Mouse (Mus musculus) kidney, adult 2 months (tissue): Measurements from ENCODE around the gene Mitf. TPM values are rescaled to one million over a fixed set of nuclear protein-coding genes. Genes with fewer than 3 reads are reported as not detected.

Source experiments
- DNase-seq: peaks from one replicate; pipeline ENCODE4 v3.0.0; 2021
- H3K27ac ChIP-seq: fragments of 200-500 bp; 2 replicates; pipeline ENCODE4 v1.5.1; 2012; ENCODE audit warnings: low read depth, low read length, control low read depth, inconsistent platforms; ENCODE audit not compliant: insufficient read depth
- H3K27me3 ChIP-seq: fragments of 200-500 bp; replicated peaks from 2 replicates; pipeline ENCODE4 v1.6.1; 2012; ENCODE audit warnings: mild to moderate bottlenecking, moderate library complexity, low read length, inconsistent platforms; ENCODE audit not compliant: control insufficient read depth, insufficient read depth
- H3K36me3 ChIP-seq: fragments of 200-500 bp; 2 replicates; pipeline ENCODE4 v1.6.1; 2012; ENCODE audit warnings: mild to moderate bottlenecking, moderate library complexity, low read length, inconsistent platforms; ENCODE audit not compliant: control insufficient read depth, insufficient read depth
- H3K4me1 ChIP-seq: fragments of 200-500 bp; 2 replicates; pipeline ENCODE4 v1.6.1; 2011; ENCODE audit warnings: low read length; ENCODE audit not compliant: control insufficient read depth, insufficient read depth
- H3K4me3 ChIP-seq: fragments of 200-500 bp; 2 replicates; pipeline ENCODE4 v1.5.1; 2011; ENCODE audit warnings: mild to moderate bottlenecking, low read depth, low read length, control low read depth; ENCODE audit not compliant: insufficient read depth
- CTCF ChIP-seq: fragments of 200-500 bp; conservative IDR thresholded peaks from 2 replicates; pipeline ENCODE4 v1.5.1; 2011; ENCODE audit warnings: low read depth, mild to moderate bottlenecking, control low read depth, low read length, moderate library complexity, mixed read lengths; ENCODE audit not compliant: insufficient read depth, insufficient read length
- POLR2A ChIP-seq: fragments of 200-500 bp; IDR thresholded peaks from one replicate; pipeline ENCODE4 v1.6.1; 2011; ENCODE audit warnings: low read depth, low read length, control low read depth
- WGBS: fragments of 180-500 bp; shearing (Covaris S2); methylation state at CpG from one replicate; pipeline ENCODE4 v1.1.7; 2018; 5-methylcytosine and 5-hydroxymethylcytosine counted together
- polyA plus RNA-seq: library from polyadenylated mRNA; depleted of rRNA; stranded (reverse); fragments of >200 nt; gene quantifications from 2 replicates; pipeline ENCODE4 v1.2.3, GENCODE M21; 2012; rRNA removed

Mitf gene
- polyA plus RNA-seq, 1 experiment: 8.3 TPM

GRCm38 (mm10) chr6:98046295-98047108 is 239.7 kb downstream of the Mitf start:
- no peaks in the 10 kb centered on the region for H3K4me1 ChIP-seq
- no peak for DNase-seq
- no peaks in the 10 kb centered on the region for H3K36me3 ChIP-seq
- no peak overlapping the region for H3K4me3 ChIP-seq
- no peak overlapping the region for H3K27ac ChIP-seq
- TF ChIP-seq CTCF (no peak), POLR2A (no peak)
- WGBS: 64% methylated on average over 11 of the region's 11 CpGs
- H3K27me3 ChIP-seq: no peaks in the 10 kb centered on the region; the same call in 1 of the 2 replicates

GRCm38 (mm10) chr6:98047741-98048140 is 240.9 kb downstream of the Mitf start:
- no peaks in the 10 kb centered on the region; the same call in 1 of the 2 replicates for H3K27me3 ChIP-seq
- H3K27ac ChIP-seq: no peak overlapping the region
- H3K36me3 ChIP-seq: no peaks in the 10 kb centered on the region
- H3K4me1 ChIP-seq: no peaks in the 10 kb centered on the region
- WGBS: 86% methylated on average over 6 of the region's 6 CpGs
- TF ChIP-seq CTCF: no peak
- no peak for TF ChIP-seq POLR2A
- H3K4me3 ChIP-seq: no peak overlapping the region
- no peak for DNase-seq

- Histone ChIP-seq H3K4me1 (no peaks in the 10 kb centered on the region), H3K4me3 (no peak overlapping the region), H3K27ac (no peak overlapping the region), H3K36me3 (no peaks in the 10 kb centered on the region), H3K27me3 (no peaks in the 10 kb centered on the region; the same call in 1 of the 2 replicates)
- WGBS: 61% methylated on average over 14 of the region's 14 CpGs
- TF ChIP-seq CTCF: no peak
- no peak for DNase-seq
Measured at GRCm38 (mm10) chr6:98048671-98049438, 242.0 kb downstream of the Mitf start.

- Histone ChIP-seq H3K4me3 (no peak overlapping the region), H3K27ac (no peak overlapping the region), H3K27me3 (no peaks in the 10 kb centered on the region; the same call in 1 of the 2 replicates), H3K4me1 (no peaks in the 10 kb centered on the region), H3K36me3 (no peaks in the 10 kb centered on the region)
- TF ChIP-seq CTCF (no peak), POLR2A (no peak)
- DNase-seq: no peak
- 78% methylated on average over 2 of the region's 2 CpGs for WGBS
Measured at GRCm38 (mm10) chr6:98049551-98049950, 242.7 kb downstream of the Mitf start.

- no peak for DNase-seq
- Histone ChIP-seq H3K36me3 (no peaks in the 10 kb centered on the region), H3K4me1 (no peaks in the 10 kb centered on the region), H3K4me3 (no peak overlapping the region), H3K27me3 (no peaks in the 10 kb centered on the region), H3K27ac (no peak overlapping the region)
- TF ChIP-seq POLR2A (no peak), CTCF (no peak)
- WGBS: 92% methylated on average over 13 of the region's 13 CpGs
Measured at GRCm38 (mm10) chr6:98061878-98062277, 255.0 kb downstream of the Mitf start.

GRCm38 (mm10) chr6:98064926-98065325 is 258.1 kb downstream of the Mitf start:
- no peak for DNase-seq
- TF ChIP-seq POLR2A (no peak), CTCF (no peak)

GRCm38 (mm10) chr6:98066420-98066819 is 259.6 kb downstream of the Mitf start:
- no peaks in the 10 kb centered on the region for H3K36me3 ChIP-seq
- TF ChIP-seq CTCF (no peak), POLR2A (no peak)
- H3K4me1 ChIP-seq: no peaks in the 10 kb centered on the region
- DNase-seq: no peak
- no peak overlapping the region for H3K27ac ChIP-seq
- no peak overlapping the region for H3K4me3 ChIP-seq
- no peaks in the 10 kb centered on the region for H3K27me3 ChIP-seq
- WGBS: 87% methylated on average over 4 of the region's 4 CpGs

More at GRCm38 (mm10) chr6:98064926-98065325, 258.1 kb downstream of the Mitf start:
- Histone ChIP-seq H3K27ac (no peak overlapping the region), H3K4me1 (no peaks in the 10 kb centered on the region), H3K27me3 (no peaks in the 10 kb centered on the region), H3K4me3 (no peak overlapping the region), H3K36me3 (no peaks in the 10 kb centered on the region)
- WGBS: 57% methylated on average over 5 of the region's 5 CpGs

Other genes starting within 250 kb of the Mitf start
- 17.5 and 18.2 TPM in 2 replicates for gene Frmd4b, start 189.5 kb upstream of the Mitf start, polyA plus RNA-seq